Mouse (Mus musculus): ENCODE results near the gene Fut11. TPM values are rescaled to one million over a fixed set of nuclear protein-coding genes. Genes with fewer than 3 reads are reported as not detected.

Gene Fut11
- total and polyA plus RNA-seq, 3 experiments: 0.69 to 1.8 TPM; not detected in 1

DNA sequence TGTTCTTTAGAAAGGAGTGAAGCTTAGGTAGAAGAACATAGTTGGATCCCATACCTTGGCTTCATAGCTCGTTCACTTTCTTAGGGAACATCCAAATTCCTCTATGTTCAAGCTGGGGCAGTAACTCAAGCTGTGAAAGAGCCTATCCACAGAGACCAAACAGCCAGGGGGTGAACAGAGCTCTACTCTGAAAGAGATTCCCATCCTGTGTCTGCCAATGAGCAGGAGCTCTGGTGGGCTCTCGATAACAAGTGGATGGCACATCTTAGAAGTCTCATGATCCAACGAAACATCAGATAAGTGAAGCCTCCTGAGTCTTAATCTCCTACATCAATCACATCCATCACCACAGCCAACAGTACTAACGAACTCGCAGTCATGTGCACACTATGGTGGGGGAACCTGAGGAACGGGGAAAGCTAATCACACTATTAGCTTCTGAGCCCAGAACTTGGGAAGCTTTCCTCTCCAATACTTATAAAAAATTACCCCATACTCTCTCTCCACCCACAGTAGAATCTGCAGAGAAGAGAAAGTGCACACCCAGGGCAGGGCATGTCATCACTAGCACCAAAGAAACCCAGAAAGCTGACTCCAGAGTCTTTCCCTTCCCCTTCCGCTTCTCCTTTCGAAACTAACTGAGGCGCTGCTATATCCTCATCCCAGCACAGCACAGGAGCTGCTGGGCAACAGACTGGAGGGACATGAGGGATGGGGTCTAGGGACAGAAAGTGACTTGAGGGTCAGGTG is 36.3 kb downstream of the Fut11 start (continued):
- TF ChIP-seq MYB (IDR thresholded peaks at IDR 0.05; ENCODE audit: low read depth, low read length) (peak; percentile 99), RCOR1 (IDR thresholded peaks at IDR 0.05; ENCODE audit: low read depth, low read length) (peak; percentile 70), GABPA (IDR thresholded peaks at IDR 0.05; ENCODE audit: low read depth, low read length) (no peak), UBTF (IDR thresholded peaks at IDR 0.05; ENCODE audit: borderline replicate concordance, insufficient read depth, low read depth, low read length) (no peak)

- Histone ChIP-seq H3K27me3 (ENCODE audit: control insufficient read depth in 1 of 2, insufficient read depth in 2 of 2, low read length in 2 of 2) (no peaks in the 10 kb centered on the region), H3K9ac (ENCODE audit: control insufficient read depth, low read depth, low read length, poor library complexity, severe bottlenecking) (peak overlapping the region; percentile 96), H3K9me3 (replicated peaks; ENCODE audit: insufficient read depth, low read length) (no peaks in the 10 kb centered on the region), H3K27ac (ENCODE audit: control insufficient read depth, low read depth, low read length) (peak overlapping the region; percentile 99), H3K4me1 (ENCODE audit: control insufficient read depth in 1 of 2, insufficient read depth in 2 of 2, low read length in 2 of 2) (peaks cover 37 to 49% of the 10 kb centered on the region in 2 experiments), H3K4me3 (ENCODE audit: control insufficient read depth in 1 of 2, insufficient read depth in 1 of 2, low read depth in 2 of 2, low read length in 2 of 2) (peak overlapping the region; percentile 78 to 90), H3K79me2 (ENCODE audit: control insufficient read depth, insufficient read depth, low read length, poor library complexity) (peaks cover 33% of the 10 kb centered on the region), H3K36me3 (ENCODE audit: control insufficient read depth in 1 of 2, insufficient read depth in 2 of 2, low read length in 2 of 2) (peaks cover 29 to 51% of the 10 kb centered on the region in 2 experiments)
- DNase-seq (ENCODE audit: low read depth, low spot score): peak; percentile 89
- TF ChIP-seq SMC3 (IDR thresholded peaks at IDR 0.05; ENCODE audit: low read depth, low read length) (no peak), RAD21 (IDR thresholded peaks at IDR 0.05; ENCODE audit: low read depth, low read length) (no peak), POLR2AphosphoS5 (IDR thresholded peaks at IDR 0.05; ENCODE audit: borderline replicate concordance, low read depth, low read length) (0 out of 2 replicates have a peak, but pooled peaks have one; percentile 19), ETS1 (IDR thresholded peaks at IDR 0.05; ENCODE audit: low read depth, low read length) (peak; percentile 94), BHLHE40 (IDR thresholded peaks at IDR 0.05; ENCODE audit: borderline replicate concordance, low read depth, low read length) (peak; percentile 41; the same call in 1 of the 2 replicates), USF2 (IDR thresholded peaks at IDR 0.05; ENCODE audit: borderline replicate concordance in 1 of 2, insufficient read depth in 1 of 2, low read depth in 1 of 2, low read length in 2 of 2) (no peak), POLR2AphosphoS2 (IDR thresholded peaks at IDR 0.05; ENCODE audit: low read length) (peak; percentile 93), ELF1 (IDR thresholded peaks at IDR 0.05; ENCODE audit: low read depth, low read length) (0 out of 2 replicates have a peak, but pooled peaks have one; percentile 40), MYB (IDR thresholded peaks at IDR 0.05; ENCODE audit: low read depth, low read length) (peak; percentile 90), ZKSCAN1 (IDR thresholded peaks at IDR 0.05; ENCODE audit: low read depth, low read length) (no peak), SIN3A (IDR thresholded peaks at IDR 0.05; ENCODE audit: low read length) (peak; percentile 98), MAZ (IDR thresholded peaks at IDR 0.05; ENCODE audit: low read depth, low read length) (peak; percentile 6; the same call in 1 of the 2 replicates), NRF1 (IDR thresholded peaks at IDR 0.05; ENCODE audit: insufficient read depth, low read depth, low read length, poor library complexity, severe bottlenecking) (no peak), USF1 (IDR thresholded peaks at IDR 0.05; ENCODE audit: low read depth, low read length) (0 out of 2 replicates have a peak, but pooled peaks have one; percentile 25), GATA1 (IDR thresholded peaks at IDR 0.05; ENCODE audit: low read depth, low read length) (peak; percentile 98), EP300 (IDR thresholded peaks at IDR 0.05; ENCODE audit: low read depth in 1 of 2, low read length in 2 of 2) (peak; percentile 96 to 99), TBP (IDR thresholded peaks at IDR 0.05; ENCODE audit: low read depth, low read length) (peak; percentile 85), ZC3H11A (IDR thresholded peaks at IDR 0.05; ENCODE audit: low read depth, low read length) (no peak), MAX (IDR thresholded peaks at IDR 0.05; ENCODE audit: low read length) (peak; percentile 20; the same call in 1 of the 2 replicates), HCFC1 (IDR thresholded peaks at IDR 0.05; ENCODE audit: low read depth, low read length) (peak; percentile 53), MEF2A (IDR thresholded peaks at IDR 0.05; ENCODE audit: extremely low read depth, insufficient replicate concordance, low read depth, low read length, poor library complexity, severe bottlenecking) (no peak), POLR2A (IDR thresholded peaks at IDR 0.05; ENCODE audit: control insufficient read depth in 1 of 2, insufficient read depth in 1 of 2, low read depth in 1 of 2, low read length in 2 of 2, poor library complexity in 1 of 2) (peak in 1 of 2 experiments; percentile 40; a peak in 2 of 4 replicates), MXI1 (IDR thresholded peaks at IDR 0.05; ENCODE audit: low read depth, low read length) (peak; percentile 36; the same call in 1 of the 2 replicates), KAT2A (conservative IDR thresholded peaks at IDR 0.05; ENCODE audit: low read depth, low read length) (peak; percentile 50), CHD2 (IDR thresholded peaks at IDR 0.05; ENCODE audit: low read length) (no peak), TAL1 (IDR thresholded peaks at IDR 0.05; ENCODE audit: low read length) (peak; percentile 97), ZMIZ1 (IDR thresholded peaks at IDR 0.05; ENCODE audit: low read depth, low read length) (peak; percentile 99), UBTF (IDR thresholded peaks at IDR 0.05; ENCODE audit: borderline replicate concordance, insufficient read depth, low read depth, low read length) (no peak)
These were observed 38.5 kb downstream of the Fut11 start for GRCm38 (mm10) chr14:20733041-20733951.

Measured in MEL (cell line).